Mouse (Mus musculus) testis, adult 2 months (tissue): ENCODE data around the gene 1190002N15Rik.

Source experiments
- CTCF ChIP-seq: fragments of 200-500 bp; IDR thresholded peaks from 2 replicates; pipeline ENCODE4 v1.5.1; 2012; ENCODE audit warnings: low read depth, mild to moderate bottlenecking, inconsistent platforms, low read length, moderate library complexity; ENCODE audit not compliant: control insufficient read depth, insufficient read depth, insufficient replicate concordance
- POLR2A ChIP-seq: fragments of 200-500 bp; IDR thresholded peaks from 2 replicates; pipeline ENCODE4 v1.6.1; 2012; ENCODE audit warnings: low read depth, mild to moderate bottlenecking, inconsistent platforms, low read length, moderate library complexity; ENCODE audit not compliant: control insufficient read depth

GRCm38 (mm10) chr9:94487976-94488375, 49.9 kb downstream of the 1190002N15Rik start:
- TF ChIP-seq CTCF (no peak), POLR2A (no peak)
